Mouse (Mus musculus) liver, embryonic 14 days (tissue): Measurements from ENCODE around the gene Asb7. TPM values are rescaled to one million over a fixed set of nuclear protein-coding genes. Genes with fewer than 3 reads are reported as not detected.

ENCODE experiments used
- polyA plus RNA-seq: library from polyadenylated mRNA; depleted of rRNA; stranded (reverse); fragments of >200 nt; gene quantifications from 2 replicates; pipeline ENCODE4 v1.2.3, GENCODE M21; 2012; rRNA removed

Asb7 gene
- polyA plus RNA-seq = 1.9 and 2.1 TPM in 2 replicates

DNA sequence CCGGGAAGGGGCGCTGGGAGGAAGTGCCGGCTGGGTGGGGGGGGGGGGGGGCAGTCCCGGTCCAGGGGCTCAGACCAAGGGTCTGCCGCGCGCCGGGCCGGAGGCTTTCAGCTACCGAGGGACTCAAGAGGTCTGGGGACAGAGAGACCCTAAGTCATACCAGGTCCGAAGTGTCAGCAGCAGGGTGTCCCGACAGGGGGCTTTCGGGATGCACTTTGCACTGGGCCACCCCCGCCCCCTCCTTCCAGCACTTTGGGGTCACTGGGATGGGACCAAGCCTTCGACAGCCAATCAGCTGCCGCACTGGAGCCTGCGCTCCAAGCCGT lies at the start of gene Asb7:
Asb7 (minus strand) TSS at position 303 of the 326 bp plus-strand sequence.

DNA sequence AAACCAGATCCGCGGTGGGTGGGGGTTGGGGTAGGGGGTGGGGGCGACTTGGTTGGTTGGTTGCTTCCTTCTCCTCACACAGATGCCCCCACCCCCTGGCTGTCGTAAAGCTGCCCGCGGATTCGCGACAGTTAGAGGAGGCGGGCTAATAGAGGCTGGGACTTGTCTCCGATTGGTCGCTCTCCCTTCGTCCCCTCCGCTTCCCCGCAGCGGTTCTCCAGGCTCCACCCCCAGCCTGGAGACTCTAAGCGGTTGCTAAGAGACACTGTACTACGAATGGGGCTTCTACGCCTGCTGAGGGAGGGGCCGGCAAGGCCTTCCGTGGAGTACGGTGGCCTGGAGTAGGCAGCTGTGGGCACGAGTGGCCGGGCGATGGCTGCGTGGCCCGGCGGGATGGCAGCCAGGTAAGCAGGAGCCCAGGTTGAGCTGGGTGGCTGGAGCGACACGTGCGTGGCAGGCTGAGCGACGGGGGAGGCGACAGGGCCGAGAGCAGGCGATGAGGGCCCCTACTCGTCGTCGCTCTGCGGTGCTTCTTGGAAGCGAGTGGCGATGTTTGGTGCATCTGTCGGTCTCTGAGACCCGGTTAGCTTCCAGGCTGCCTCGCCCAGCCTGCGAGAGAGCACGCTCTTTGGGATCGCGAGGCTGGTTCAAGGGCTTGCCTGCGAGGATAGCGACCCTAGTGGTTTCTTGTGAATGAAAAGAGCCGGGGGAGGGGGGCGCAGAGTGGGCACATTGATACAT lies 394 bp upstream of the Asb7 start, which contains the start of gene Lins1:
Lins1 (plus strand) TSS at position 270 of the 741 bp plus-strand sequence.

Other genes starting within 250 kb of the Asb7 start
- 2.7 and 3.0 TPM in 2 replicates for gene Lins1, start 293 bp upstream of the Asb7 start, polyA plus RNA-seq
- 0.03 and 0.08 TPM in 2 replicates for gene Cers3, start 53.9 kb upstream of the Asb7 start, polyA plus RNA-seq
- 0.17 and 0.21 TPM in 2 replicates for gene Adamts17, start 150.1 kb upstream of the Asb7 start, polyA plus RNA-seq